Mouse (Mus musculus): ENCODE results near the gene Tgtp2.
A peak's percentile ranks its signal among the peaks of the same experiment; 100 is the strongest.

Gene Tgtp2

GRCm38 (mm10) chr11:49063713-49064469 lies at the start of gene Tgtp2:
TSS of gene Tgtp2 (minus strand) at chr11:49064206.
- DNase-seq, result peak; percentile 45

- no peak for DNase-seq
These were observed 48.7 kb upstream of the Tgtp2 start for GRCm38 (mm10) chr11:49112624-49113219.

DNA sequence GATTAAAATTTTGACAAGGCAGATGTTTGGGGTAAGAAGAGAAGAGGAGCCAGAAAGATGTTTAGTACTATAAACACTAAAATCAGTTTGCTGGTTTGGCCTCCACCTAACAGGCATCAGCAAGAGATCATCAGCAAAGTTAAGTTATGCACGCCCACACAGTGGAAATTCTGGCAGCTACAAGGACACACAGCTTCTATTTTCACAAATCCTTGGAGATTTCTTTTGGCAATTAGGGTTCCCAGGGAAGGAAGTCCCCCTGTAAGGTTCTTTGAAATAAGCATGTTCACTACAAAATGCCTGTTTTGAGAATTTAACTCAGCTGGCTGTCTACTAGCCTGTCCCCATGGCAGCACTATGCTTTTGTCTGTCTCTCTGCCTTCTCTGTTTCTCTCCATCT lies 47.0 kb upstream of the Tgtp2 start:
- DNase-seq, result no peak

GRCm38 (mm10) chr11:49108833-49109232 lies 44.8 kb upstream of the Tgtp2 start:
- DNase-seq, result peak; percentile 55

DNA sequence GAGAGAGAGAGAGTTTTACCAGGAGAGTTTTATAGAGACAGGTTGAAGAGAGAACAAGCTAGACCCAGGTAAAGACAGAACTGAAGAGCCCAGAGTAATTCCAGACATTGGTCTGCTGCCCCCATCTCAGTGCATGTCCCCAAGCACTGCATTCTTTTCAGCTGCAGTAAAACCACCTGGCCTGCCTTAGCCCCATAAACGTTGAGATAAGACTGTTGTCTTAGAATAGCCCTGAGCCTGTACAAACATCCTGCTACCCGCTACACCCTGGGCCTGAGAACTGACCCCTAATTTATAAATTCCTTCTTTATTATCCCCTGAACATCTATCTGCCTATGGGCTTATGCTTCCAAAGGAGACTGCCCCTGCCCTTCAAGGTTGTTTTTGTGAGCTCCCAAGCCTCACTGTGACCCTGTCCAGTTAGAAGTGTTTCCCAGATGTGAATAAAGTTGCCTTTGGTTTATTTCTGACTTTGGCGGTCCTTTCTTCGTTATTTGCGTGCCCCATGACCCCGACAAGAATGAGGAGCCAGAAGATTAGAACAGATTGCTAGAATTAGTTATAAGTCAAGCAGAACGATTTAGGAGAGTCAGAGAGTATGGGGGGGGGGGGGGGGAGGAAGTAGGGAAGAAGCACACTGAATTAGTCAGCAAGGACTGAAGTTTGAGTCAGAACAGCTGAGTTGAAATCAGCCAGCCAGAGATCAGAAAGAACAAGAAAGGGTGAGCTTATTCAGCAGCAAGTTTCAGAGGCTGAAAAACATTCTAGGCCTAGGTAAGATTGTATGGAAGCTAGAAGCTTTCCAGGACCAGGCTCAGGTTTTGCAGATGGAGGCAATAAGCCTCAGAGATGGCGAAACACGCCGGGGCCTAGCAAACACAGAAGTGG lies 43.9 kb upstream of the Tgtp2 start:
- no peak for DNase-seq

DNA sequence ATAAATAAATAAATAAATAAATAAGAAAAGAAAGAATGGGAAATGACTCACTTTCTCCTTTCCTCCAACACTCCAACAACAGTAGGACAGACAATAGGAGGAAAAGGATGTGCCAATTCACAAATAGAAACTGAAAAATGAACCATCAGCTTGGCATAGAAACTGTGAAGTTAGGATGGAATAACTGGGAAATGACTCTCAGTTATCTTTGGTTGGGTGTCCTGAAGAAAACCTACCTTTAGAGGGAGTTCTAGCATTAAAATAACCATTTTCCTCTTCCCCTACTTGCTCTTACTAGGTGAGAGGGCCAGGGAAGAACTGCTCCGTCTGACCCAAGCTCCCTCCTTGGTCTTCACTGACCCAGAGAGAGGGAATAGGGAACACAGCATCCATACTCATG lies 41.7 kb upstream of the Tgtp2 start:
- no peak for DNase-seq

DNA sequence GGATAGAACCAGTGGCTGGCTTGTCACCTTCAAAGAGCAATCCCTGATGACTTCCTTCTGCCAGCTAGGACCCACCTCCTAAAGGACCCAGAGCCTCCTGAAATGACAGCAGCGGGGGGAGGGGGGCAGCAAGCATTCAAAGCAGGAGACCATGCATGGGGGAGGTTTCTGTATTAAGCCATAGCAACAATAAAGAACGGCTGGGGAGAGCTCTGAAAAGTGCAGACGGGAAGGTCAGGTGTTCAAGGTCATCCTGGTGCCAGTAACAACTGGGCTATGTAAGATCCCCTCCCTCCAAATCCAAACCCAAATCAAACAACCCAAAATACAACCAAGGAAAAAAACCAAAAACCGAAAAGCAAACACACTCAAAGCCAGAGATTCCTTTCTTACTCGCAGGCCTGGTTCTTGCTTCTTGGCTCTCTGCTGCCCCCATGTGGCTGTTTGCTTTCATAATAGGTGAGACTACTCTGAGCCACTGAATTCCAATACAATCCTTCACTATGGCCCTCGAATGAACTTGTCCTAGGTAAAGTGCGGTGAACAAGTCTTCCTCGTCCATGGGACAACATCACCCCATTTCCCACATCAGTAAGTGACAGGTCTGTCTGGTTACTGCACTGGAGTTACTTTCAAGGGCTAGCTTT lies 39.2 kb upstream of the Tgtp2 start:
- DNase-seq, result peak; percentile 92

GRCm38 (mm10) chr11:49101500-49101899 lies 37.5 kb upstream of the Tgtp2 start:
- DNase-seq, result peak; percentile 61

DNA sequence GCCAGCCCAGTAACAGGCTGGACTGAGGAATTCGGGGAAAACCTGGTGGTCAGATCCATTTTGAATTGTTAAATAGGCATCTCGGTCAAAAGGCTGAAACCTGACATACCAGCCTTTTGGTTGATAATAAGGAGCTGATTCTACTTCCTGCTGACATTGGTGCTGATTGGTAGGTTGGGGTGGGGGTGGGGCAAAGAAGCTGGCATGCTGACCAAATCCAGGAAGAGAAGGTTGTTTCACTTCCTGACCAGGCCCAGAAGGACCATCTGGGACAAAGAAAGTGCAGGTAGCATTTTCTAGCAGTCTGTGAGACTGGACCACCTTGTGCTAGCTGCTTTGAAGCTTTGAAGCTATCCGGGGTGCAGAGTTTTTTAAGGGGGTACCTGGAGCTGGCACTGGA lies 36.4 kb upstream of the Tgtp2 start:
- DNase-seq, result no peak

DNA sequence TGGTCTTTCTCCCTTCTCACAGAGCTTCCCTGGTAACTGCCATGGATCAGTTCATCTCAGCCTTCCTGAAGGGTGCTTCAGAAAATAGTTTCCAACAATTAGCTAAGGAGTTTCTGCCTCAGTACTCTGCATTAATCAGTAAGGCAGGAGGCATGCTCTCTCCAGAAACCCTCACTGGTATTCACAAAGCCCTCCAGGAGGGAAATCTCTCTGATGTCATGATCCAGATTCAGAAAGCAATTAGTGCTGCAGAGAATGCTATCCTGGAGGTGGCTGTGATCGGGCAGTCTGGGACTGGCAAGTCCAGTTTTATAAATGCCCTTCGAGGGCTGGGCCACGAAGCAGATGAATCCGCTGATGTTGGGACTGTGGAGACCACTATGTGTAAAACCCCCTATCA lies 31.4 kb upstream of the Tgtp2 start:
- no peak for DNase-seq

- peak; percentile 69 for DNase-seq
These were observed 30.1 kb upstream of the Tgtp2 start for GRCm38 (mm10) chr11:49093861-49094660.

GRCm38 (mm10) chr11:49092786-49093185 lies 28.8 kb upstream of the Tgtp2 start:
- DNase-seq, result peak; percentile 43

- peak; percentile 40 for DNase-seq
These were observed 28.1 kb upstream of the Tgtp2 start for GRCm38 (mm10) chr11:49092053-49092586.

DNA sequence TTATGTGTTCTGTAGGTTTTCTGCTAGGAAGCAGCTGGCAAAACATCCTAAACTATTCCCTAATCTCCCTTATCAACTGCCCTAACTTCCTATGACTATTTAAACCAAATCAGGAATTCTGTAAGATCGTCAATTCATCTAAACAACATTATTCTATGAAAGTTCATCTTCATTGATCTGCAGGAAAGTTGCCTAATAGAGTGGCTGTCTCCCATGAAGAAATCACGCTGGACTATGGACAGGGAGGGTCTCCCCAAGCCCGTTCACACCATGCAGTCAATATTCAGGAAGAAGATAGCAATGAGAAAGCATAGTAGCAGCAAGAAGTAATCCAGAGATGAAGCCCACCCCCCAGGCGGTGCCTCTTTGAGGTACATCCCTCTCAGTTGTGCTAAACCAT lies 27.2 kb upstream of the Tgtp2 start:
- no peak for DNase-seq

DNA sequence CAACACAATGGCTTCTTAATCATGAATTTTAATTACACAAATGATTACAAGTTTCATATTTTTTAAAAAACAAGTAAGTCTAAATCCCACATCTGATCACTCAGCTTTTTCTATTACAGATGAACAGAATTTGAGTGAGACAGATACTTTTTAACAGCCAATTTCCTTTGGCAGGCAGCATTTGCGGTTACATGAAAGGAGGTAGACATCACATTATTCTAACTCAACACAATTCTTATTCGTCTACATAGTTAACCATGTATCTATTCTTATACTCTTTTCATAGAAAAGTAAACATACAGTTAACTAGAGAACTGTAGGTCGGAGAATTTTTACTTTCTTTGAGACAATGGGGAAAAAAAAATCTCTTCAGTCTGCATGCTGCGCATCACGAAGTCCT lies 26.5 kb upstream of the Tgtp2 start:
- no peak for DNase-seq

- no peak for DNase-seq
These were observed 25.9 kb upstream of the Tgtp2 start for GRCm38 (mm10) chr11:49089735-49090507.

DNA sequence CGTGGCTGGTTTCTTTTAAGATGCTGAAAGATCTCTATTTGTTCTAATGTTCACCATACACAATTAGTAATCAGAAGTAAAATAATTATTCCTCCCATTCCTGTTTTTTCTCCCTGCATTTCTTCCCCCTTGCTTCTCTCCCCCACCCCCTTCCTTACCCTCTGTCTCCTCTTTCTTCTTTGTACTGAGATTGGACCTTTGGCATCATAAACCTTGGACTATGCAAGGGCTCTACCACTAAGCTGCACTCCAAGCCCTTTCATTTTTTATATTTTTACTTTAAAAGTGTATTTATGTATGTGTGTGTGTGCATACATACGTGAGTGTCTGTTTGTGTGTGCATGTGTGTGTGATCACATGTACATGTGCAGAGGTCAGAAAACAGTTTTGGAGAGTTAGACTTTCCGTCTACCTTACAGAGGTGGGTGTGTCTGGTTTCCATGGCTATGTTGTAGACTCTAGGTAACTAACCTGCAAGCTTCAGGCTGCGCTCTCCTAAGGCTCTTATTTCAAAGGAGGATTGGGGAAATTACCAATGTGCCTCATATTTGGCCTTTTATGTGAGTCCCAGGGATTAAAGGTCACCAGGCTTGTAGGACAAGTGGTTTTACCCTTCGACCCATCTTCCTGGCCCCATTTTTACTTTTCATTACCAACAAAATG lies 25.1 kb upstream of the Tgtp2 start:
- no peak for DNase-seq

- DNase-seq, result peak; percentile 78
These were observed 24.0 kb upstream of the Tgtp2 start for GRCm38 (mm10) chr11:49087830-49088616.

DNA sequence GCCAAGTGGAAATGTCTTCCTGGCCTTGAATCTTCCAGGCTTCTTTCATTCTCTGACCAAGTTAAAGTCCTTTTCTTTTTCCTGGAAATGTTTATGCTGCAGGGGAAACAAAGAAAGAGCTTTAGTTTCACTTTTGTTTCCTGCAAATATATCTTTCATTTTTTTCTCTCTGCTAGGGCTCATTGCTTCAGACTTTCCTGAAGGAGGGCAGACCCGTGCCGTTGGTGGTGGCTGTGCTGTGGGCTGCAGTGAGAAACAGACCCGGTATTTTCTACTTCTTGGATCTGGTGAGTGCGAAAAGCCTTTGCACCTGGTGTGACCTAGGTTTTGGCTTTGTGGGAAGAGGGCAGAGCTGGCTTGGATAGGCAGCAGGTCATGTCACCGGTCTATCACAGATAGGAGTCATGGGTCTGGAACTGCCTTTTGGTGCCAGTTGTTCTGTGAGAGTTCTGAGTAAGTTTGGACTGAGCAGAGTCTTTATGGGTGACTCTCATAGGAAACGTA lies 22.9 kb upstream of the Tgtp2 start:
- peak; percentile 61 for DNase-seq

DNA sequence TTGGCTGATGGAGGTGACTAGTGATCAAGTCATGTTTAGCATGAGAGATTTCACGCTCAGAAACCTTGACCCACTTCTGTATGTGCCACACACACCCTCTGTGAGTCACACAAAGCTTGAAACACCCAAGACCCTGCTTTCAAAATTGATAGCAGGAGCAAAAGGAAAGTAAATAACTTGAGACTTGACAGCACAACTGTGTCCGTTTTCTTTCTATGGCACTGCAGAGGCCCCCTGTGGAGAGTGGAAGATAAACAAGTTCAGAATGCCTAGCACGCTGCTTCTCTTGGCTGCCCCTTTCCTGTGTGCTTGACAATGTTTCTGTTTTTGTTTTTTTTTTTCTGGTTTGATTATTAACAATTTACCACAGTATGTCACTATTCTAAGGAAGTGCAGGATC lies 20.9 kb upstream of the Tgtp2 start:
- peak; percentile 66 for DNase-seq

Measured in thymus, postnatal 25 days (tissue).